Mouse (Mus musculus) c-Kit-positive CD71-negative TER-119-negative erythroid progenitor cells, embryonic 14.5 days (primary cell): ENCODE measurements around the gene Ift80.
"Not testable (repeated sequence)": the region's sequence is repeated elsewhere in the genome, so short reads cannot be mapped to it uniquely, and the experiment has no call there.

Experiments
- DNase-seq: peaks from one replicate; pipeline ENCODE4 v3.0.0-alpha.2; 2013; ENCODE audit warnings: low read depth

Gene Ift80

GRCm38 (mm10) chr3:68980898-68981297, 23.5 kb downstream of the Ift80 start:
- peak; percentile 18 for DNase-seq

GRCm38 (mm10) chr3:68979187-68979586, 25.2 kb downstream of the Ift80 start:
- DNase-seq: no peak

GRCm38 (mm10) chr3:68977696-68978095, 26.7 kb downstream of the Ift80 start:
- DNase-seq: no peak

- DNase-seq: no peak
Observed at GRCm38 (mm10) chr3:68975533-68976490, 28.6 kb downstream of the Ift80 start.

- no peak for DNase-seq
Observed at GRCm38 (mm10) chr3:68974639-68975532, 29.5 kb downstream of the Ift80 start.

GRCm38 (mm10) chr3:68973574-68973973, 30.8 kb downstream of the Ift80 start:
- DNase-seq: no peak

- no peak for DNase-seq
Observed at GRCm38 (mm10) chr3:68969091-68969590, 35.2 kb downstream of the Ift80 start.

- no peak for DNase-seq
Observed at GRCm38 (mm10) chr3:68967404-68967803, 37.0 kb downstream of the Ift80 start.

GRCm38 (mm10) chr3:68966527-68967285, 37.7 kb downstream of the Ift80 start:
- no peak for DNase-seq

GRCm38 (mm10) chr3:68964682-68965081, 39.7 kb downstream of the Ift80 start:
- DNase-seq: no peak

- DNase-seq: no peak
Observed at GRCm38 (mm10) chr3:68957413-68957812, 47.0 kb downstream of the Ift80 start.

GRCm38 (mm10) chr3:68956454-68956853, 47.9 kb downstream of the Ift80 start:
- DNase-seq: no peak

GRCm38 (mm10) chr3:68954487-68954886, 49.9 kb downstream of the Ift80 start:
- no peak for DNase-seq

GRCm38 (mm10) chr3:68952707-68953106, 51.7 kb downstream of the Ift80 start:
- no peak for DNase-seq

GRCm38 (mm10) chr3:68951971-68952370, 52.4 kb downstream of the Ift80 start:
- not testable (repeated sequence) for DNase-seq

GRCm38 (mm10) chr3:68949381-68949780, 55.0 kb downstream of the Ift80 start:
- no peak for DNase-seq

- no peak for DNase-seq
Observed at GRCm38 (mm10) chr3:68948918-68949317, 55.5 kb downstream of the Ift80 start.

GRCm38 (mm10) chr3:68941867-68942266, 62.5 kb downstream of the Ift80 start:
- no peak for DNase-seq

- no peak for DNase-seq
Observed at GRCm38 (mm10) chr3:68940311-68940710, 64.1 kb downstream of the Ift80 start.

- no peak for DNase-seq
Observed at GRCm38 (mm10) chr3:68939312-68939711, 65.1 kb downstream of the Ift80 start.

- DNase-seq: no peak
Observed at GRCm38 (mm10) chr3:68936709-68937108, 67.7 kb downstream of the Ift80 start.

- no peak for DNase-seq
Observed at GRCm38 (mm10) chr3:68935498-68935897, 68.9 kb downstream of the Ift80 start.
